Mouse (Mus musculus) MEL (cell line): Measurements from ENCODE around the gene Cdh23.

Experiments used
- CTCF ChIP-seq, 3 experiments: IDR thresholded peaks in 2 of 3; conservative IDR thresholded peaks in 1 of 3; 2 replicates each; pipeline ENCODE4 v1.5.1; 2011 to 2012; ENCODE audit warnings: low read length in 3 of 3, low read depth in 2 of 3, mild to moderate bottlenecking in 2 of 3, improper control_type of control experiment in 1 of 3, inconsistent platforms in 1 of 3, mixed read lengths in 1 of 3, moderate library complexity in 1 of 3; ENCODE audit not compliant: control insufficient read depth in 1 of 3, insufficient read depth in 1 of 3, poor library complexity in 1 of 3, severe bottlenecking in 1 of 3
- GABPA ChIP-seq: IDR thresholded peaks from 2 replicates; pipeline ENCODE4 v1.6.1; 2012; ENCODE audit warnings: low read depth, mild to moderate bottlenecking, inconsistent platforms, low read length, improper control_type of control experiment, moderate library complexity
- MYC ChIP-seq: IDR thresholded peaks from 2 replicates; pipeline ENCODE4 v1.6.1; 2011; ENCODE audit warnings: low read depth, mild to moderate bottlenecking, low read length, improper control_type of control experiment, moderate library complexity
- USF2 ChIP-seq, 2 experiments: IDR thresholded peaks; 2 replicates each; pipeline ENCODE4 v1.6.1; 2011 to 2012; ENCODE audit warnings: improper control_type of control experiment in 2 of 2, low read length in 2 of 2, borderline replicate concordance in 1 of 2, inconsistent platforms in 1 of 2, low read depth in 1 of 2, mild to moderate bottlenecking in 1 of 2; ENCODE audit not compliant: insufficient read depth in 1 of 2
- ZKSCAN1 ChIP-seq: IDR thresholded peaks from 2 replicates; pipeline ENCODE4 v1.6.1; 2012; ENCODE audit warnings: low read depth, mild to moderate bottlenecking, inconsistent platforms, low read length, improper control_type of control experiment, moderate library complexity

DNA sequence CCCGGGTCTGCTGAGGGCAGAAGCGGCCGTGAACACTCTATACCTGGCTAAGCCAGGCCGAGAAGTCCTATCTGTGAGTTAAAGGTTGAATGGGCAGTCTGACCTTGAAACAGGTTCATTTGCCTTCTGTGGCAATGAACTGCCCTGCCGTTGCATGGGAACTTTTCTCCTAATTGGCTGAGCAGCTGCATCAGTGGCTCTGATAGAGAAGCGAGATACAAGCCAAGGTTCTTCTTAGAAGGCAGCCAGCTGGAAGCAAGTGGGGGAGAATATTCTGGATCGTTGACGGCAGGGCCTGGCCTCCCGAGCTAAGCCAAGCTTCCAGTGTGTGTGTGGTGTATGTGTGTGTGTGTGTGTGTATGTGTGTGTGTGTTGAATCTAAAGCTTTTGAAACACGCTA, 431.0 kb downstream of the Cdh23 start:
- no peak for TF ChIP-seq MYC
- TF ChIP-seq GABPA = no peak
- TF ChIP-seq USF2 (IDR thresholded peaks at IDR 0.05; ENCODE audit: borderline replicate concordance in 1 of 2, insufficient read depth in 1 of 2, low read depth in 1 of 2, low read length in 2 of 2) = no peak
- no peak for TF ChIP-seq CTCF (IDR thresholded peaks at IDR 0.05 in 2 of 3, conservative IDR thresholded peaks at IDR 0.05 in 1 of 3; ENCODE audit: control insufficient read depth in 1 of 3, insufficient read depth in 1 of 3, low read depth in 2 of 3, low read length in 3 of 3, poor library complexity in 1 of 3, severe bottlenecking in 1 of 3)
- no peak for TF ChIP-seq ZKSCAN1
